Mouse (Mus musculus) brain, embryonic 14.5 days (tissue): Measurements from ENCODE around the gene H2afy2. TPM values are rescaled to one million over a fixed set of nuclear protein-coding genes. Genes with fewer than 3 reads are reported as not detected.

Source experiments
- DNase-seq: peaks from one replicate; pipeline ENCODE4 v3.0.0-alpha.2; 2011; ENCODE audit warnings: low read depth
- CTCF ChIP-seq: fragments of 200-500 bp; IDR thresholded peaks from 2 replicates; pipeline ENCODE4 v1.5.1; 2012; ENCODE audit warnings: inconsistent platforms, mild to moderate bottlenecking, moderate library complexity, borderline replicate concordance; ENCODE audit not compliant: insufficient read depth, insufficient read length; ENCODE audit errors: extremely low read depth
- POLR2A ChIP-seq: fragments of 200-500 bp; IDR thresholded peaks from 2 replicates; pipeline ENCODE4 v1.6.1; 2012; ENCODE audit warnings: mild to moderate bottlenecking, inconsistent platforms, borderline replicate concordance; ENCODE audit not compliant: poor library complexity, insufficient read depth, insufficient read length, severe bottlenecking; ENCODE audit errors: extremely low read depth
- polyA plus RNA-seq: library from polyadenylated mRNA; depleted of rRNA; stranded (reverse); fragments of >200 nt; gene quantifications from 2 replicates; pipeline ENCODE4 v1.2.3, GENCODE M21; 2012; rRNA removed

H2afy2 gene
- 140 and 186 TPM in 2 replicates for polyA plus RNA-seq

DNA sequence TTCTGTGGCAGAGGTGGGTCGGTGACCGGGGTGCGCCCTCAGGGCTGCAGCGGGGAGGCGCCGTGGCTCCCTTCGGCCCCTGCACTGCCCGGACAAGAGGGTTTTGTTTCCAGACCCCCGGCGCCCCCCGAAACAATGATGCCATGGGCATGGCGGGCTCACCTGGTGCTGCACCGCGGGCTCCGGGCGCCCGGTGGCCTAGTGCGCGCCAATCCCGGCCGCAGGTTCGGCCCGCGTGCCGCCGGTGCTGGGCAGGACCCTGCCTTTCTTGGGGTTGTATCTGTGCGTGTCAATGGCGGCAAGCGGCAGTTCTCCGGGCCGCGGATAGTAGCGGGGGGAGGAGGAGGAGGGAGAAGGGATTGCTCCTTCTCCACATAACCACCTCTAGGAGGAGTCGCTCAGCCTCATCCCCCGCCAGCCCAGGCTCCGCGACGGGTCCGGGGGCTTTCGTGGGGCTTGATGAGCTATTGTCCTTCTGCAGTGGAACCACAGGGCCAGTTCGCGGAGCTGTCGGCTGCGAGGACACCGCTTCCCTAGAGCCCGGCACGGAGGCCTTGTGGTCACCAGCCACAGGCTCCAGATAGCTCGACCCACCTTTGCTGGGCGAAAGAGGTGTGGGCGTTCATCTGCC, at the start of gene H2afy2:
TSS of gene H2afy2 (minus strand) at position 527 of the 631 bp plus-strand sequence.
- 0 out of 2 replicates have a peak, but pooled peaks have one; percentile 37 for TF ChIP-seq CTCF
- peak; percentile 66; the same call in 1 of the 2 replicates for TF ChIP-seq POLR2A
- DNase-seq: peak; percentile 96

DNA sequence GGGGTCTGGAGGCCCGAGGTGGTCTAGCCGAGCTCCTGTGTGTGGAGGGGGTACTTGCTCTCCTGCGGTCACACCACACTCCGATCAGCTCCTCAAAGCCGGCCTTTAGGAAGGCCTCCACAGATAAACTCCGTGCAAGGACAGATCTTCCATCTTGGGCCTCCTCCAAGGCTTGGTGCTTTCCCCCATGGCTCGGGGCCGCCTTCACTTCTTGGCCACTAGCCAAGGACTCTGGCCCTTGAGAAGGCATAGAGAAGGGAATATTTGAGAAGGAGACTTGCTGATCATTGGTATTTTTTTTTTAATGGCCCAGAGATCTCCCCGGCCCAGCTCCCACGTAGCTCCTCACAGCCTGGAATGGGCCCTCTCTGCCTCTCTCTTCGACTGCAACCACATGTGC, 48.8 kb upstream of the H2afy2 start:
- TF ChIP-seq POLR2A (no peak), CTCF (no peak)
- no peak for DNase-seq

DNA sequence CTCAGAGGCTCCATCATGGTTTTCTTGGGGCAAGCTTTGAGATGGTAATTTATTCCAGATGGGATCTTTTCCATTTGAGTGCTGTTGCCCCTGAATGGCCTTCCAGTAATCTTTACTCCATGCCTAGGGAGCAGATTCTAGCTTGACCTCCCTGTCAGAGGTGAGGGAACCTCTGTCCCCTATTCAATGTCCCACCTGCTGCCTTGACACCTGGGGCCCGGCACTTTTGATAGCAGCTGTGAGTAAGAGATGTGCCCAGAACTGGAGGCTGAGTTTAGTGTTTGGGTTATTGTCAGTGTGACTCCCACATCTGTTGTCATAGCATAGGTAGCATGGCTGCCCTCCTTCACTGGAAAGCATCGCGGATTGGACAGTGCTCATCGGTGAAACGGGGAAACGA, 47.8 kb upstream of the H2afy2 start:
- DNase-seq: no peak
- no peak for TF ChIP-seq CTCF
- TF ChIP-seq POLR2A: no peak

DNA sequence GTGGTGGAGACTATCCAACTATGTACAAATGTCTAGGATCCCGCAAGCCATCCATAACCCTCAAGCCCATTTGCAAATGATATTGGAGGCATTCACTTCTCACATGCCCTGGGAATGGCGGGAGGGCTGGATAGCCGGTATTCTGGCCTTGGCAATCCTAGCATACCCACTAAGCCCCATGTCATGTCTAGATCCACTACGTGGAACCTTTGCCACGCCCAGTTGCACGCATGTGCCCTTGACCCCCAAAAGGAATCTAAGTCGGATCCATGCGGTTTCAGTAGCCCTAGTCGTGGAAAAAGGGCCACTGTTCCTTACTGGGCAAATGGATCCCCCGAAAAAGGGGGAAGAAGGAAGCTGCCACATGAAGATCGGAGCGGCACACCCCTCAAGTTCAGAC, 47.3 kb upstream of the H2afy2 start:
- no peak for TF ChIP-seq POLR2A
- TF ChIP-seq CTCF: no peak
- DNase-seq: no peak

DNA sequence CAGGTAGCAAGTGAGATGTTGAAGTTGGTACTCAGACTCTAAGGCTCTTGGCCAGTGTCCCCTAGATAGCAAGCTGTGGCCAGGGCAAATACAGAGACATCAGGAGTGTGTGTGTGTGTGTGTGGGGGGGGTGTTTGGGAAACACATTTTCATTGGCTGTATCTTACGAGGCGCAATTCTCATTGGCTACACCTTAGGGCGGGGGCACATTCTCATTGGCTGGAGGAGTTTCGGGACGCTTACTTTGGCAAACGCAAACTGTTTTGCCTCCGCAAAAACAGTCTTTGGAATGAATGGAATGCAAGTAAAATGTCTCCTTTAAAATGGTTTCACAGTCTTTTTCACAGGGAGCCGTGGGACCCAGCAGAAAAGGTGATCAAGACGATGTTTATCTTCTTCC, 46.9 kb upstream of the H2afy2 start:
- no peak for DNase-seq
- TF ChIP-seq CTCF (no peak), POLR2A (no peak)

DNA sequence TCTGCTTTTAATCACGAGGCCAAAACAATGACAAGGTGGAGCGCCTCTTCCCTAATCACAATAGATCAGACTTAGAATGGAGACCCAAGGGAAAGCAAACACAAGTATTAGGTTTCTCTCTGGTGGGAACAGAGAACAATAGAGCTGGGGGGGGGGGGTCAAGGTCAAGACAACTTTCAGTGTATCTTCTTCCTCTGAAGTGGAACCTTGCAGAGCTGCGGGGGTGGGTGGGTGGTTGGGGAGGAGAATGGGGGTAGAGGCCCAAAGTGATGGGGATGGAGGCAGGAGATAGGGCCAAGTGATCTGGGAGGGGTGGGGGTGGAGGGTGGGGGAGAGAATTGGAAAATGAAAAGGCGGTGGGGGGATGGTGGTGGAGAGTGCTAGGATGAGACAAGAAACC, 45.1 kb upstream of the H2afy2 start:
- no peak for TF ChIP-seq POLR2A
- no peak for DNase-seq

DNA sequence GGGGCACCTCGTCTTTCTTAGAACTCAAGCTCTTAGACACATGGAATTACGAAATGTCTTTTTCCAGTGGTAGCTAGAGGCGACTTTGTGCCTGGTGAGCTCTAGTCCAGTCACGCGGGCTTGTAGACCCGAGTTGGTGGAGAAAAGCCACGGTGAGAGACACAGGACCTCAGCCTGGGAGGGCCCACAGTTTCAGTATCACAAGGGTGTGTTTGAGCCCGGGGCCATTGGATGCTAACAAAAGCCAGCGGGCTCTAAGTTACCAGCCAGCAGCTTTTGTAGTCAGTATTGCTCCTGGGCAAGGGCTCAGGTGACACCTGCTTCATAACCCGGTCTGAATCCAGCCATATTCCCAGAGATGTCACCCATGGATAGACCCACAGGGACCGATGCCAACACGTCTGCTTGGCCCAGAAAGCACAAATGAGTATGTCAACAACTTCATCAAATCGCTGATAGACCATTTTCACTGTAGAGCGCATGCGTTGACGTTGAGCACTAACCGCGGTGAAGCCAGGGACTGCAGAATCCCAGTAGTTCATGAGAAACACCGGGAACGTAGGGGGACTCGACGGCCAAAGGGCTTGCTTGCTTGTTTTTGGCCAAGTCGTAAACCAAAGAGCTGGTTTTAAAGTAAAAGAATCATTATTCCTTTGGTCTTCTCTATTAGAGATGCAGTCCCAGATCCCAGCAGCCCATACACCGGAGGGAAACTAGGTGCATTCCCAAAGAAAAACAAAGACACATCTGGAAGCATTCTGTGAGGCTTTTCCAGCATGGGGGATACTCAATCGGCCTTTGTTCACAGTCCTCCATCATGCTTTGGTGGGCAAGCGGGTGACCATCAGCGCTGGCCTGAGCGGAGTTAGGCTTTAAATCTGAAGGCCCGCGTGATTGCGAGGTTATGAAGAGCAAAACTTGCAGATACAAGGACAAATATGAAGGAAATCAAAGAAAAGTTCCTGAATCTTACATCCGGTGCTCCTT, 44.3 kb upstream of the H2afy2 start:
- no peak for DNase-seq
- TF ChIP-seq POLR2A (no peak), CTCF (no peak)

DNA sequence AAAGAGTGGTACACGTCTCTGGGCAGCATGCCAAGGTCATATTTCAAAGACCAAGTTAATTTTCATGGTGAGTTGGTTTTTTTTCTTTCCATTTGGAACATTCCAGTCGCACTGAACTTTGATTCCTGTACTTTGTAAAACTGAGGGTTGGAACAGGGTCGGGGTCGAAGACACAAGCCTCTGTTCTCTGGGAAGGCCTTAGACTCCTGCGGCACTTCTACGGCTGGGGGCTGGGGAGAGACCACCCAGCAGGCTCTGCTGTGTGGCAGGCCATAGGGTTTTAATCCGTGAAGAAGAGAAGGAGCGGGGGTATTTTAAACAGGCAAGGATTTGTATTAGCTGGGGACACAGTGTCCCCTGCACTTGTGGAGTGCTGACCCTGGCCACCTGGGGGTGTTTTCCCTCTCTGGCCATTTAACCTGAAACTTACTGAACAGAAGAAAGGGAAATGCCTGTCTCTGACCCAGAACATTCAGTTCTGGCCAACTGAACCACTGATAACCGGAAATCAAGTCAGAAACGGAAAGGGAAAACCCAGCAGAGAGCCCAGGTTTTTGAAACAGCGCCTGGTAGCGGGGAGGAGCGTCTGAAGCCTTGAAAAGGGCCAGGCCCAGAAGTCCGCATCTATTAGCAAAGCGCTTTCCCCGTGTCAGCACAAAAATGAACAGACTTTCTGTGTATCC, 42.9 kb upstream of the H2afy2 start:
- TF ChIP-seq POLR2A: no peak
- TF ChIP-seq CTCF: no peak
- DNase-seq: peak; percentile 22

DNA sequence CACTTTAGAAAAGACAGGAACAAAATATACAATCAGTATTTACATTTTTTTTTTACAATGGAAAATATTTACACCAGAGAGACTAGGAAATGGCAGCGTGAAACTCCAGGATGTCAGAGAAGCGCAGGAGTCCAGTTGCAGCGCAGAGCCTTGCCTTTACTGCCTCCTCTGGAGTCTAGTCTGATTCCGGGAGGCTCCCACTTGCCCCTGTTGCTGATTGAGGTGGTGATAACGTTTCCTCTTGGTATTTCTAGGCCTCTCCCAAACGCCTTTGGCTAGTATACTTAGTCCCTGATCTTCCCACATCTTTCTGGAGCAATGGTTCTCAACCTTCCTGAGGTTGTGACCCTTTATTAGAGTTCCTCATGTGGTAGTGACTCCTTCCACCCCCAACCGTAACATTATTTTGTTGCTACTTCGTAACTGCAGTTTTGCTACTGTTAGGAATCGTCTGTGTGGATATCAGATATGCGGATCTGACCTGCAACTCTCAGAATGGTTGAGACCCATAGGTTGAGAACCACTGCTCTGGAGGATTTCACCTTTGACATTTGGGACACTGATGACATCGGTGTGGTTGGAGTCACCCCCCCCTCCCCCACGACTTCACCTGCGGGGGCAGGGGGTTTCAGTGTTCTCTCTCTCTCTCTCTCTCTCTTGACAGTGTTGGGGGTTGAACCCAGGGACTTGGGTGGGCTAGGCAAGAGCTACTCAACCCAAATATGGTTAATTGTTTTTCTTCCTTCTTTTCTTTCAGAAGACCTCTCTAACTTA, 42.2 kb upstream of the H2afy2 start:
- TF ChIP-seq POLR2A: no peak
- no peak for TF ChIP-seq CTCF

DNA sequence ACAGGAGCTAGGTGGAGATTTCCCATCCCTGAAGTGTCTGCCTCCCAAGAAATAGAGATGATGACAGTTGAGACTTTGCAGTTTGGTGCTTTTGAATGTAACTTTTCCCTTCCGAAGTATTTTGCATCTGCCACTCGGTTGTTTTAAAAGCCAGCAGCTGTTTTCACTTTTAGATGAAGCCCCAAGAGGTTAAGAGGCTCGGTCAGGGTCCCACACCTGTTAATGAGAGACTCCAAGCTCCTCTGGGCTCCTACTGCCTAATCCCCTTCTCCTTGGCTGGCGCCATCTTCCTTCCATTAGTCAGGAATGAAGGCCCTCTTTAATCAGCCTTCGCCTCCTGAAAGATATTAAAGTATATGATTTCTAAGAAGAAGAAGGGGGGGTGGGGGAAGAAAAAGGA, 41.6 kb upstream of the H2afy2 start:
- no peak for DNase-seq
- TF ChIP-seq CTCF (no peak), POLR2A (no peak)

More for the DNA sequence above, 42.2 kb upstream of the H2afy2 start:
- DNase-seq: no peak
